Mouse (Mus musculus) lung, adult 2 months (tissue): ENCODE data around the gene Fat3.

ENCODE experiments used
- CTCF ChIP-seq: fragments of 200-500 bp; IDR thresholded peaks from 2 replicates; pipeline ENCODE4 v1.5.1; 2011; ENCODE audit warnings: mild to moderate bottlenecking, low read length, control low read depth; ENCODE audit not compliant: insufficient read depth
- POLR2A ChIP-seq: fragments of 200-500 bp; IDR thresholded peaks from 2 replicates; pipeline ENCODE4 v1.6.1; 2011; ENCODE audit warnings: low read depth, mild to moderate bottlenecking, control low read depth, low read length, borderline replicate concordance; ENCODE audit errors: extremely low read depth

GRCm38 (mm10) chr9:16211468-16211867 is 289.6 kb downstream of the Fat3 start:
- TF ChIP-seq CTCF (no peak), POLR2A (no peak)
